Mouse (Mus musculus): Measurements from ENCODE around the gene Kcnk3. TPM values are rescaled to one million over a fixed set of nuclear protein-coding genes. Genes with fewer than 3 reads are reported as not detected.

Gene Kcnk3
- polyA plus RNA-seq, 1 experiment: not detected

- no peak for TF ChIP-seq GATA1 (IDR thresholded peaks at IDR 0.05; ENCODE audit: borderline replicate concordance, low read length)
- no peak for TF ChIP-seq FLI1 (IDR thresholded peaks at IDR 0.05; ENCODE audit: low read length)
Observed at GRCm38 (mm10) chr5:30559986-30560493, 27.9 kb upstream of the Kcnk3 start.

GRCm38 (mm10) chr5:30568479-30568878 is 19.5 kb upstream of the Kcnk3 start:
- no peaks in the 10 kb centered on the region for H3K4me1 ChIP-seq
- peaks cover 3% of the 10 kb centered on the region for H3K9me3 ChIP-seq
- no peaks in the 10 kb centered on the region for H3K36me3 ChIP-seq (replicated peaks; ENCODE audit: low read length)
- TF ChIP-seq FLI1 (IDR thresholded peaks at IDR 0.05; ENCODE audit: low read length) (no peak), GATA1 (IDR thresholded peaks at IDR 0.05; ENCODE audit: borderline replicate concordance, low read length) (no peak)
- no peak overlapping the region for H3K4me3 ChIP-seq (replicated peaks)
- H3K27me3 ChIP-seq (replicated peaks): peaks cover 32% of the 10 kb centered on the region

More at GRCm38 (mm10) chr5:30559986-30560493, 27.9 kb upstream of the Kcnk3 start:
- no peaks in the 10 kb centered on the region; the same call in 1 of the 2 replicates for H3K9me3 ChIP-seq
- H3K4me1 ChIP-seq: no peaks in the 10 kb centered on the region
- H3K4me3 ChIP-seq (replicated peaks): no peak overlapping the region
- no peaks in the 10 kb centered on the region for H3K36me3 ChIP-seq (replicated peaks; ENCODE audit: low read length)
- H3K27me3 ChIP-seq (replicated peaks): peaks cover 24% of the 10 kb centered on the region

- no peaks in the 10 kb centered on the region for H3K36me3 ChIP-seq (replicated peaks; ENCODE audit: low read length)
- peaks cover 50% of the 10 kb centered on the region for H3K27me3 ChIP-seq (replicated peaks)
- H3K4me3 ChIP-seq (replicated peaks): no peak overlapping the region
- TF ChIP-seq FLI1 (IDR thresholded peaks at IDR 0.05; ENCODE audit: low read length) (no peak), GATA1 (IDR thresholded peaks at IDR 0.05; ENCODE audit: borderline replicate concordance, low read length) (no peak)
- peaks cover 6% of the 10 kb centered on the region; the same call in 1 of the 2 replicates for H3K4me1 ChIP-seq
- H3K9me3 ChIP-seq: peaks cover 12% of the 10 kb centered on the region
Observed at GRCm38 (mm10) chr5:30571820-30572219, 16.1 kb upstream of the Kcnk3 start.

GRCm38 (mm10) chr5:30574367-30574766 is 13.6 kb upstream of the Kcnk3 start:
- Histone ChIP-seq H3K4me3 (replicated peaks) (no peak overlapping the region), H3K9me3 (peaks cover 12% of the 10 kb centered on the region), H3K36me3 (replicated peaks; ENCODE audit: low read length) (no peaks in the 10 kb centered on the region), H3K27me3 (replicated peaks) (peaks cover 61% of the 10 kb centered on the region), H3K4me1 (peaks cover 6% of the 10 kb centered on the region; the same call in 1 of the 2 replicates)
- TF ChIP-seq GATA1 (IDR thresholded peaks at IDR 0.05; ENCODE audit: borderline replicate concordance, low read length) (no peak), FLI1 (IDR thresholded peaks at IDR 0.05; ENCODE audit: low read length) (no peak)

- Histone ChIP-seq H3K4me3 (replicated peaks) (no peak overlapping the region), H3K36me3 (replicated peaks; ENCODE audit: low read length) (no peaks in the 10 kb centered on the region), H3K27me3 (replicated peaks) (peaks cover 68% of the 10 kb centered on the region), H3K4me1 (peaks cover 6% of the 10 kb centered on the region; the same call in 1 of the 2 replicates), H3K9me3 (peaks cover 12% of the 10 kb centered on the region)
- TF ChIP-seq FLI1 (IDR thresholded peaks at IDR 0.05; ENCODE audit: low read length) (no peak), GATA1 (IDR thresholded peaks at IDR 0.05; ENCODE audit: borderline replicate concordance, low read length) (no peak)
Observed at GRCm38 (mm10) chr5:30576233-30576632, 11.7 kb upstream of the Kcnk3 start.

GRCm38 (mm10) chr5:30577251-30577650 is 10.7 kb upstream of the Kcnk3 start:
- Histone ChIP-seq H3K36me3 (replicated peaks; ENCODE audit: low read length) (no peaks in the 10 kb centered on the region), H3K4me3 (replicated peaks) (no peak overlapping the region), H3K9me3 (peaks cover 12% of the 10 kb centered on the region), H3K27me3 (replicated peaks) (peaks cover 67% of the 10 kb centered on the region), H3K4me1 (peaks cover 6% of the 10 kb centered on the region; the same call in 1 of the 2 replicates)
- TF ChIP-seq FLI1 (IDR thresholded peaks at IDR 0.05; ENCODE audit: low read length): no peak
- TF ChIP-seq GATA1 (IDR thresholded peaks at IDR 0.05; ENCODE audit: borderline replicate concordance, low read length): no peak

GRCm38 (mm10) chr5:30577654-30578310 is 10.2 kb upstream of the Kcnk3 start:
- peaks cover 6% of the 10 kb centered on the region; the same call in 1 of the 2 replicates for H3K4me1 ChIP-seq
- H3K36me3 ChIP-seq (replicated peaks; ENCODE audit: low read length): no peaks in the 10 kb centered on the region
- H3K4me3 ChIP-seq (replicated peaks): no peak overlapping the region
- H3K9me3 ChIP-seq: peaks cover 12% of the 10 kb centered on the region
- TF ChIP-seq GATA1 (IDR thresholded peaks at IDR 0.05; ENCODE audit: borderline replicate concordance, low read length): no peak
- no peak for TF ChIP-seq FLI1 (IDR thresholded peaks at IDR 0.05; ENCODE audit: low read length)
- H3K27me3 ChIP-seq (replicated peaks): peaks cover 67% of the 10 kb centered on the region

- no peaks in the 10 kb centered on the region for H3K36me3 ChIP-seq (replicated peaks; ENCODE audit: low read length)
- H3K4me3 ChIP-seq (replicated peaks): no peak overlapping the region
- peaks cover 9% of the 10 kb centered on the region for H3K9me3 ChIP-seq
- H3K4me1 ChIP-seq: peaks cover 6% of the 10 kb centered on the region; the same call in 1 of the 2 replicates
- peaks cover 66% of the 10 kb centered on the region for H3K27me3 ChIP-seq (replicated peaks)
- TF ChIP-seq FLI1 (IDR thresholded peaks at IDR 0.05; ENCODE audit: low read length): no peak
- no peak for TF ChIP-seq GATA1 (IDR thresholded peaks at IDR 0.05; ENCODE audit: borderline replicate concordance, low read length)
Observed at GRCm38 (mm10) chr5:30578445-30579080, 9.4 kb upstream of the Kcnk3 start.

GRCm38 (mm10) chr5:30580725-30581124 is 7.2 kb upstream of the Kcnk3 start:
- no peaks in the 10 kb centered on the region for H3K36me3 ChIP-seq (replicated peaks; ENCODE audit: low read length)
- TF ChIP-seq GATA1 (IDR thresholded peaks at IDR 0.05; ENCODE audit: borderline replicate concordance, low read length) (no peak), FLI1 (IDR thresholded peaks at IDR 0.05; ENCODE audit: low read length) (no peak)
- peaks cover 72% of the 10 kb centered on the region for H3K27me3 ChIP-seq (replicated peaks)

GRCm38 (mm10) chr5:30582017-30582416 is 6.0 kb upstream of the Kcnk3 start:
- TF ChIP-seq FLI1 (IDR thresholded peaks at IDR 0.05; ENCODE audit: low read length) (no peak), GATA1 (IDR thresholded peaks at IDR 0.05; ENCODE audit: borderline replicate concordance, low read length) (no peak)
- no peaks in the 10 kb centered on the region for H3K36me3 ChIP-seq (replicated peaks; ENCODE audit: low read length)
- no peaks in the 10 kb centered on the region; the same call in 1 of the 2 replicates for H3K4me1 ChIP-seq
- H3K9me3 ChIP-seq: no peaks in the 10 kb centered on the region
- no peak overlapping the region for H3K4me3 ChIP-seq (replicated peaks)
- peaks cover 75% of the 10 kb centered on the region for H3K27me3 ChIP-seq (replicated peaks)

More at GRCm38 (mm10) chr5:30580725-30581124, 7.2 kb upstream of the Kcnk3 start:
- no peak overlapping the region for H3K4me3 ChIP-seq (replicated peaks)
- peaks cover 6% of the 10 kb centered on the region; the same call in 1 of the 2 replicates for H3K4me1 ChIP-seq
- H3K9me3 ChIP-seq: no peaks in the 10 kb centered on the region

All from megakaryocyte, embryonic 14.5 days (primary cell).